Mouse (Mus musculus) liver, embryonic 15.5 days (tissue): ENCODE measurements around the gene Cyp39a1. TPM values are rescaled to one million over a fixed set of nuclear protein-coding genes. Genes with fewer than 3 reads are reported as not detected.

Experiments
- ATAC-seq: fragments of 200-750 bp; cut with Nextera tagmentation; 2 replicates; pipeline ENCODE4 v1.8.0; 2017; ENCODE audit warnings: moderate number of reproducible peaks, mild to moderate bottlenecking, moderate library complexity; ENCODE audit not compliant: insufficient read depth
- H3K27ac ChIP-seq: fragments of 300-500 bp; sonication (generic); replicated peaks from 2 replicates; pipeline ENCODE4 v1.5.1; 2015; ENCODE audit warnings: mild to moderate bottlenecking, inconsistent platforms
- H3K27me3 ChIP-seq: fragments of 300-500 bp; sonication (generic); 2 replicates; pipeline ENCODE4 v1.6.1; 2015; ENCODE audit warnings: mild to moderate bottlenecking, inconsistent platforms
- H3K36me3 ChIP-seq: fragments of 300-500 bp; sonication (generic); replicated peaks from 2 replicates; pipeline ENCODE4 v1.6.1; 2015; ENCODE audit warnings: moderate library complexity, mild to moderate bottlenecking, inconsistent platforms
- H3K4me1 ChIP-seq: fragments of 300-500 bp; sonication (generic); replicated peaks from 2 replicates; pipeline ENCODE4 v1.6.1; 2015; ENCODE audit warnings: inconsistent platforms
- H3K4me2 ChIP-seq: fragments of 300-500 bp; sonication (generic); 2 replicates; pipeline ENCODE4 v1.6.1; 2015; ENCODE audit warnings: moderate library complexity, mild to moderate bottlenecking, inconsistent platforms
- H3K4me3 ChIP-seq: fragments of 300-500 bp; sonication (generic); replicated peaks from 2 replicates; pipeline ENCODE4 v1.5.1; 2015; ENCODE audit warnings: mild to moderate bottlenecking, inconsistent platforms
- H3K9ac ChIP-seq: fragments of 300-500 bp; sonication (generic); 2 replicates; pipeline ENCODE4 v1.6.1; 2015; ENCODE audit warnings: moderate library complexity, mild to moderate bottlenecking, inconsistent platforms
- H3K9me3 ChIP-seq: fragments of 300-500 bp; sonication (generic); replicated peaks from 2 replicates; pipeline ENCODE4 v1.6.1; 2016; ENCODE audit warnings: inconsistent platforms
- WGBS: fragments of 180-500 bp; shearing (Covaris S2); methylation state at CpG from one replicate; pipeline ENCODE4 v1.1.7; 2015; ENCODE audit warnings: mixed read lengths; ENCODE audit not compliant: insufficient replicate concordance; 5-methylcytosine and 5-hydroxymethylcytosine counted together
- polyA plus RNA-seq: library from polyadenylated mRNA; unstranded; fragments of >200 nt; fragmentation: Nextera tagmentation; extraction: Ambion mirVana; gene quantifications from 2 replicates; pipeline ENCODE4 v1.2.1, GENCODE M21; 2015

Gene Cyp39a1
- polyA plus RNA-seq, 1 experiment from 2014 or later = 9.6 TPM

- no peak overlapping the region for H3K27ac ChIP-seq
- no peaks in the 10 kb centered on the region for H3K27me3 ChIP-seq
- H3K9ac ChIP-seq = no peak overlapping the region
- no peaks in the 10 kb centered on the region for H3K4me1 ChIP-seq
- 70% methylated on average over 5 of the region's 5 CpGs for whole genome bisulfite sequencing
- no peak overlapping the region for H3K4me2 ChIP-seq
- H3K9me3 ChIP-seq = no peaks in the 10 kb centered on the region
- no peak for ATAC-seq
- H3K36me3 ChIP-seq = no peaks in the 10 kb centered on the region
- H3K4me3 ChIP-seq = no peak overlapping the region
Measured at GRCm38 (mm10) chr17:43788222-43788621, 121.0 kb downstream of the Cyp39a1 start.

GRCm38 (mm10) chr17:43789376-43789775, 122.2 kb downstream of the Cyp39a1 start:
- Histone ChIP-seq H3K4me3 (no peak overlapping the region), H3K27me3 (no peaks in the 10 kb centered on the region), H3K4me1 (no peaks in the 10 kb centered on the region), H3K27ac (no peak overlapping the region), H3K9me3 (no peaks in the 10 kb centered on the region), H3K4me2 (no peak overlapping the region), H3K9ac (no peak overlapping the region), H3K36me3 (no peaks in the 10 kb centered on the region)
- no peak for ATAC-seq

- no peak overlapping the region for H3K4me3 ChIP-seq
- H3K27me3 ChIP-seq = no peaks in the 10 kb centered on the region
- 82% methylated on average over 3 of the region's 3 CpGs for WGBS
- ATAC-seq = no peak
- H3K4me2 ChIP-seq = no peak overlapping the region
- no peak overlapping the region for H3K9ac ChIP-seq
- H3K27ac ChIP-seq = no peak overlapping the region
- no peaks in the 10 kb centered on the region for H3K9me3 ChIP-seq
- no peaks in the 10 kb centered on the region for H3K36me3 ChIP-seq
- no peaks in the 10 kb centered on the region for H3K4me1 ChIP-seq
Measured at GRCm38 (mm10) chr17:43791751-43792150, 124.5 kb downstream of the Cyp39a1 start.

GRCm38 (mm10) chr17:43794731-43795280, 127.6 kb downstream of the Cyp39a1 start:
- no peak overlapping the region for H3K9ac ChIP-seq
- H3K4me2 ChIP-seq = no peak overlapping the region
- WGBS = 24% methylated on average over 1 of the region's 1 CpGs
- no peak overlapping the region for H3K4me3 ChIP-seq
- H3K27ac ChIP-seq = no peak overlapping the region
- H3K9me3 ChIP-seq = no peaks in the 10 kb centered on the region
- no peaks in the 10 kb centered on the region for H3K4me1 ChIP-seq
- ATAC-seq = no peak
- no peaks in the 10 kb centered on the region for H3K27me3 ChIP-seq
- no peaks in the 10 kb centered on the region for H3K36me3 ChIP-seq

Other genes with a start within 250 kb of the Cyp39a1 start
- gene Mep1a, start 164.6 kb upstream of the Cyp39a1 start, polyA plus RNA-seq = 0.03 and 0.08 TPM in 2 replicates
- not detected in 2 replicates for gene Ankrd66, start 123.8 kb upstream of the Cyp39a1 start, polyA plus RNA-seq
- 22.6 and 28.1 TPM in 2 replicates for gene Pla2g7, start 99.3 kb upstream of the Cyp39a1 start, polyA plus RNA-seq
- gene Tdrd6, start 37.1 kb upstream of the Cyp39a1 start, polyA plus RNA-seq = not detected in 2 replicates
- gene Slc25a27, start 211 bp upstream of the Cyp39a1 start, polyA plus RNA-seq = 1.4 and 1.6 TPM in 2 replicates
- gene Rcan2, start 133.9 kb downstream of the Cyp39a1 start, polyA plus RNA-seq = 0.83 and 0.93 TPM in 2 replicates